Comparison of ENCODE assay signal across 1 mouse cellular context in the genomic region with DNA sequence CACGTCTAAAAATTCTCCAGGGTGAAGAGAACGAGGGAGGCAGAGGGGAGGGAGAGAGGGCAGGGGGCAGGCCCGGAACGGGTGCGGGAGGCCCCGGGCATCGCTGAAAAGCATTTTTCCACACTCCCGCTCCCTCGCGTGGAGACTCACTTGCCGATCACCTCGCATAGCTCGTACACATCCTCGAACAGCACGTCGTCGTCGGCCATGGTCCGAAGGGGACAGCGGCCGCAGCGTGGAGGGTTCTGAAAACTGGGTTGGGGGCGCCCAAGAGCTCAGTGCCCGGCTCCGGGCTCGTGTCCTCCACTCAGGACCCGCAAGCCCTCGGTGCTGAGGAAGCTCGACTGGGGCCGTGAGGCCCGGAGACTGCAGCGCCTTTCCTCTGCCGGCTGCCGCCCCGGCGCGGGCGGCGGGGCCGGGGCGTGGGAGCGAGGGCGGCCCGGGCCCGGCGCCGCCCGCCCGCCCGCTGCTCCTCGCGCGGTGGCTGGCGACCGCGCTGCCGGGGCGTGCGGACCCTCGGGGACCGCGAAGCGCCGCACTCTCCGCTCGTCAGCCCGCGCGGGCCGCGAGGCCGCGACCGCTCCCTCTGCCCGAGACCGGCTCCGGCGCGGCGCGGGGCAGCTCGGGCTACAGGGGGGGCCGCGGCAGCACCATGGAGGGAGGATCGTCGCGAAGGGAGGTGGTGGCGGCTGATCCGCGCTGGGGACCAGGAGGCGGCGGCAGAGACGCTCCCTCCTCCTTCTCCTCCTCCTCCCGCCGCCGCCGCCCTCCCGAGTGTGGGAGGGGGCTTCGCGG.
TF ChIP-seq lines count a peak whose summit lies in the region.

No protein-coding gene starts in this region.

TF ChIP-seq in C2C12, 6 proteins besides CTCF, POLR2A, EP300 and RAD21:
- no peak for TF ChIP-seq USF1 (IDR thresholded peaks at IDR 0.05; ENCODE audit: low read depth)
- TF ChIP-seq MAX (IDR thresholded peaks at IDR 0.05): no peak
- no peak for TF ChIP-seq MYOD1 (IDR thresholded peaks at IDR 0.05; ENCODE audit: control insufficient read depth, insufficient read length, low read depth)
